Mouse (Mus musculus): ENCODE data around the gene Cnep1r1. TPM values are rescaled to one million over a fixed set of nuclear protein-coding genes. Genes with fewer than 3 reads are reported as not detected.

Cnep1r1 gene
- 10 to 100 TPM; 28.6 to 29.5 TPM for total RNA-seq (2023)

GRCm38 (mm10) chr8:88118456-88119036, at the start of gene Cnep1r1:
TSS of gene Cnep1r1 (plus strand) at chr8:88118769.

GRCm38 (mm10) chr8:88137748-88138484, 19.3 kb downstream of the Cnep1r1 start, which contains the start of gene Heatr3:
TSS of gene Heatr3 (plus strand) at chr8:88137855.

Other genes with a start within 250 kb of the Cnep1r1 start
- gene Zfp423, start 159.2 kb upstream of the Cnep1r1 start, total RNA-seq (2023), result not detected
- gene Heatr3, start 19.1 kb downstream of the Cnep1r1 start, total RNA-seq (2023), result 10 to 100 TPM; 35.8 to 37.6 TPM
- gene Tent4b, start 80.4 kb downstream of the Cnep1r1 start, total RNA-seq (2023), result 10 to 100 TPM; 68.2 to 72.3 TPM
- 100 to 1,000 TPM; 233 to 251 TPM for gene Adcy7, start 153.6 kb downstream of the Cnep1r1 start, total RNA-seq (2023)
- 10 to 100 TPM; 63.2 to 66.9 TPM for gene Brd7, start 243.4 kb downstream of the Cnep1r1 start, total RNA-seq (2023)

Measured in T-cell, adult 66 days (primary cell).